Mouse (Mus musculus) spleen, postnatal 10 days (tissue): ENCODE results near the gene Dera.
A peak's percentile ranks its signal among the peaks of the same experiment; 100 is the strongest.

Experiments
- DNase-seq, 2 experiments: peaks; one replicate each; pipeline ENCODE4 v3.0.0; 2021 to 2022; ENCODE audit warnings: low spot score in 2 of 2

Dera gene

GRCm38 (mm10) chr6:137757891-137758290 is 3.5 kb downstream of the Dera start:
- DNase-seq: no peak

- DNase-seq: no peak
Measured at GRCm38 (mm10) chr6:137759681-137760080, 5.3 kb downstream of the Dera start.

DNA sequence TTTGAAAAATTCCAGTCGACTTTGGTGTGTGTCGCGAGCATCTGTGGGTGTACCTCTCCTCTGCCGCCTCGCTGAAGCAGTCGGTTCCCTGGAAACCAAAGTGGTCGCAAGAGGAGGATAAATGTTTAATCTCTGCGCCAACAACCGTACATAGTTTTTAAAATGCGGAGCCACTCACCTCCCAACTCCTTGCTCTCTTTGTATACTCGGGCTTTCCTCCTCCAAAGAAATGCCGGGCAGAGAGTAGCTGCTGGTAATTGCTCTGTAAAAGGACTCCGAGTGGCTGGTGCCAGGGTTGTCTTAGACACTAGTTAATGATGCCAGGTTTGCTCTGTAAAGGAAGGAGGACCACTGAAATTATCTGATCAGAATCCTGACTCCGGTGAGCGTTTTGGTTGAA is 6.6 kb downstream of the Dera start:
- DNase-seq: no peak

DNA sequence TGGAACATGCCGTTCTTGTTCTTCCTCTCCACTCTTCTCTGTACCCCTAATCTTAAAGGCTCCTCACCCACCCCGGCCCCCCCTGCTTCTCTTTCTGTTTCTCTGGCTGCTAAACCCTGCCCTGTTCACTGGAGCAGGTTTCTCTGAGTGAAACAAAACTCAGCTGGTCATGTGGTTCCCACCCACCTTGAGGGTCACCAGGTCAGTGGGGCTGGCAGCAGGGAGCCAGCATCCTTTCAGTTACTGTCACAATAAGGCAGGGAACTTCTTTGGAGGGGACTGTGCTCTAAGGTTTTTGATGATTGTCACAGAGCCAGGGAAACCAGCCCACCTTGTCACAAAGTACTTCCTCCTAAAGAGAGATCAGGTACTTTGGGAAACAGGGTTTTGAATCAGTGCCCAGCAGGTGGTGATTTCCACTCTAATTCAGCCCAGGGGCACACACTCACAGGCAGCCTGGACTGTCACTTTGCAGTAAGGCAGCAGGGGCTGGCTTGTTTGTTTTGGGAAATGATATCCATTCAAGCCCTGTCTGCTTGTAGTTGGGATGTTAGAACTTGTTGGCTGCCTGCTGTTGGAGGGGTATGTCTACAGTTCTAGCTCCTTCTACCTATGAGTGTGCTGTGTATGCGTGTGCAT is 10.3 kb downstream of the Dera start:
- peak in 1 of 2 experiments; percentile 4 for DNase-seq

DNA sequence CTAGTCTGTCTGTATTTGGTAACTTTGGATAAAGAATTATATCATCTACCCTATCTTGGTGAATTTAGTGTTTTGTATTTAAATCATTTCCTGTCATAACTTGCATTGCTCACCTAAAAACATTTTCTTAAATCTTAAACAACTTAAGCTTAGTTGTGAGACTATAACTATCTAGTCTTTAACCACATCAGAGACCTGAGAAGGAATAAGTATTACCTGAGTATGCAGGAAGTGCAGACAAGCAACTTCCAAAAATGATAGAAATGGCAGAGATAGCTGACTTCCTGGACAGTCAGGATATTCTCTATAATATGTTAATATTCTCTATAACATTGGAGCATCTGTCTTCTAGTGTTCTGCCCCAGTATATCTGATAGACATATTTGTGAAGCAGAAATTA is 11.8 kb downstream of the Dera start:
- DNase-seq: no peak

- no peak for DNase-seq
Measured at GRCm38 (mm10) chr6:137771621-137772250, 17.4 kb downstream of the Dera start.

DNA sequence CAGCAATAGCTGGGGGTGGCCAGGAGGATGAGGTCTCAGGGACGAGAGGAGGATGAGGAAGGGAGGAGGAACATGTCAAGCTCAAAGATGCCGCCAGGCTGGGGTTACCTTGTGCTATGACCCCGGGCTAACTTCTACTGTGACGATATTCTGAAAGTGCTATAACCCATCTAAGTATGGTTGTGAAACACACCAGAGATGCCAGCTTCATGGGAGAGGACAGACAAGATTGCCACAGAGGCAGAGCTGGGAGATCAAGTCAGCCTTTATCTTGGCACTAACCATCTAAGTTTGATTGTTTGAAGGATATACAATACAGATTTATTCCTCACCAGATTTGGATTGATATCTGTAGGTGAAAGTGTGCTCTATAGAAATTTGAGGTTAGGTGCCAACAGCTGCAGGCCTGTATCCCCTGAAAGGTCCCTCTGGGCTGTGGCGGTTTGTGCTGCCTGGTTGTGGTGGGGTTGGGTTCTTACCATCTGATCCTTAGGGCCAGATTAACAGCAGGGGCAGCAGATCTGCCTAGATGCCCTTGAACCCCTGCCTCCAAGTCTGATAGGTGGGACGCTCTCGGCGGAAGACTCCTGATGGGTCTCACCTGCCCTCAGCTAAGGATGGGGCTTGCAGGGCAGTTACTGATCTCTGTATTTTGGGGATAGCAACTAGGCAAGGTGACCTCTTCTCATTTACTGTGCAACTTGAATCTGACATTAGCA is 18.7 kb downstream of the Dera start:
- DNase-seq: no peak

DNA sequence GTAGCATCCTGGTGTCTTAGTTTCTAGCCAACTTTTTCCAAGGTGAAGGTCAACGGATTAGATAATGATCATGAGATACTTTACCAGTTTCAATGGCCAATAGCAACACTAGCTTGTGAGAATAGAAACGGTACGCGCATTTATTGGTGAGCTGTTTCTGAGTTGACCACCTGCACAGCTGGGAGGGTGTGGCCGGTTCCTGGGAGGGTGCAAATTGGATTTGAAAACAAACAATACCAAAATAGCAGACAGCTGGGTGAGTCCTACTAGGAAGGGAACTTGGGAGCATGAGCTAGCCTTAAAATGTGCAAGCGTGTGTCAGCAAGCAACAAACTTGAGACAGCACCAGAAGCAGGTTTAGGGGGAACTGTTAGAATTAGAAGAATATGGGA is 19.3 kb downstream of the Dera start:
- no peak for DNase-seq

DNA sequence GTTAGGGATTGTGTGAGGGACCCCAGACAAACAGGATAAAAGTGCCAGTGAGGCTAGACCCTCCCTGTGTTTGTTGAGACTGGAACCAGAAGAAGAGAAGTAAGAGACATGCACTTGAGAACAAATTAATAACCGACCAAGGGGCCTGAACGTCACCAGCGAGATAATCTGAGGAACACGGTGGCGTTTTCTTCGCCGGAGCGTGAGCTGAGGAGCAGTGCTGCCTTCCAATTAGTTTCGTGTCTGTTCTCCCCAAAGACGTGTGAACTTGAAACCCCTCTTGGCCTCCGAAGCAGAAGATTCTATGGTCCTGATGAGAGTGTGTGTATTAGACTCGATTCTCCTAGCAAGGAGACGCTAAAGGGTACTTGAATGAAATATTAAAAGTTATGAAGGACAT is 19.8 kb downstream of the Dera start:
- DNase-seq: no peak

DNA sequence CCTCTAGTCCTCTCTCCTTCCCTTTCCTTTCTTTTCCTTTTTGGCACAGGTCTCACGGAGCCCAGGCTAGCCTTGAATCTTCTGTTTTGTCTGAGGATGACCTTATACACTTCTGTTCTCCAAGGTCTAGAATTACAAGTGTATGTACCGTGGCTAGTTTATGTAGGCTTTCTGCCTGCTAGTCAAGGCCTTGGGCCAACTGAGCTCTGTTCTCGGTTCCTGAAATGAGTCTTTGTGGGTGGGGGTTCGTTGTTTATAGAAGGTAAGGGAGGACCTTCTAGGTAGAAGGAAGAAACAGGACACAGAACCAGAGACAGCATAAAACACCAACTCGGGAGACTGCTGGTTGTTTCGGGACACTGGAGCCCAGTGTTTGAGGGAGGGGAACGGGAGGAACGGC is 20.8 kb downstream of the Dera start:
- no peak for DNase-seq

DNA sequence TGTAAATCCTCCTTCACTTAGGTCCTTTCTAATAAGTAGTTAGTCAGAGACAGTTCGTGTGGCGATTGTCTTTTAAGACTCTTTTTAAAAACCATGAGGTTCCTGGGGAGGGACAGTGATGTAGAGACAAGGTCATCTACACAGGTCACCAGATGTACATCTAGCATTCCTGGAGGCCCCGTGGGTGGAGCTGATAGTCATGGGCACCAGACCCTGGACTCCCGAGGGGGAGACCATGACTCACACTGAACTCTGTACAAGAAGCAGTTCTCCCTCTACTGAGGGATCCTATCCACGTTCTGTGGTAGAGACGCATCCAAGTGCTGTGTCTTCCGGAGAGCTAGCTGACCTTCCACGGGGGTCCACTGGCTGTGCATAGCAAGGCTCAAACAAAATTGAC is 22.6 kb downstream of the Dera start:
- no peak for DNase-seq

DNA sequence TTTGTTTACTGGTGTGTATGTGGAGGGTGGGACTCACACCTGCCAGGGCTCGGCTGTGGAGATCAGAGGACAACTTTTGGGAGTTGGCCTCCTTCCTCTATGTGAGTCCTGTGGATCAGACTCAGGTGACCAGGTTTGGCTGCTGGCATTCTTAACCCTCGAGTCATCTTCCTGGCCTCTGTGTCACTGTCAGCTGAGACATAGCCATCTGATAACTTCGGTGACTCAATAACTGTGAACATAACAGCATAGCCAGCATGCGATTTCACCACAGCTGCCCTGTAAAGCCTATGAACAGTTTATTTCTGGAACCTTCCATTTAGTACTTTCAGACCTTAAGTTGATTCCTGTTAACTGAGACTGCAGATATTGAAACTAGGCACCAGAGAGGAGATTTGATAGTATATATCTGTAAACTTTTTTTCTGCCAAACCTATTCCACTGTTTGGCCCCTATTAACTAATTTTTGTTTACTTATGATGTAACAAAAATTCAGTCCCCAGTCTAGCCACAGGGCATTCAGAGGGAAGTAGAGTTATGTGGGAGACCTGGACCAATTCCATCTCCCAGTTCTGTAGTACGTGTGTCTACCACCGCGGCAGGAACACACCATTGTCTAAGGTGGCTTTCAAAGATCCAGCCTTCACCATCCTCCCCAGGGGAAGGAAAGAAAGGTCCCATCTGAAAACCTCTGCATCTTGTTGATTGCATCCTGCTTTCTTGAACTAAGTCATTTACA is 29.7 kb downstream of the Dera start:
- DNase-seq: no peak

GRCm38 (mm10) chr6:137788976-137789590 is 34.7 kb downstream of the Dera start:
- DNase-seq: no peak

DNA sequence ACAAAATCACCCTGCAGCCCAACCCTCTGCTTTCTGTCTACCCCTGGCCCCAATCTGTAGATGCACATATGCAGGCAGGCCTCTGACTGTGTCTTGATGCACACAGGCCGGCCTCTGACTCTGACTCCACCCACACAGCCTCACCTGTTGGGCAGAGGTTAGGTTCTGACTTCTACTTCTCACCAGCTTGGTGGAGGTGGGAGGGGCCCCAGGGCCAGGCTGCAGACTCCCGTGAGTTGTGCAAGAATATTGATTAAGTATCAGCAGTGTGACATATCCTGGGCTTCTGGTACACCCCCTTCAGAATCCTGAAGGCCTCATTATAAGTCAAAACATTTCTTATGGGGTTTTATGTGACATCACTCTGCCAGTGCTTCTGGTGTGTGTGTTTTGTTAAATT is 35.3 kb downstream of the Dera start:
- no peak for DNase-seq

DNA sequence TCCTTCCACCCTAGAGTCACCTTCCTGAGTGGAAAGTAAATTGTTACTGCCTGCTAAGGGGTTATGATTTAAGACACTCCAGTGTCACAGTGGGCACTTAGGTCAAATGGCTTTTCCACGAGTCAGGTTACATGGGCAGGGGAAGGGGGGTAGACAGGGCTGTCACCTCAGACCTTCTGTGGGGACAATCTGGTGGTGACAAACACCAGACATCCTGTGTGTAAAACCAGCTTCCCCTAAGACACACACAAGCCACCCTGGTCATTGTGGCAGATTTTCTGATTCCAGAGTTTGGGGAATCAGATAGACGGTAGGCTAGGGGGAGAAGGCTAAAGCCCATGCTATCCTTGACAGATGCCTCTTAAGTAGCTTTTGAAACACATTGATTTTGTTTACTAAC is 41.1 kb downstream of the Dera start:
- no peak for DNase-seq

DNA sequence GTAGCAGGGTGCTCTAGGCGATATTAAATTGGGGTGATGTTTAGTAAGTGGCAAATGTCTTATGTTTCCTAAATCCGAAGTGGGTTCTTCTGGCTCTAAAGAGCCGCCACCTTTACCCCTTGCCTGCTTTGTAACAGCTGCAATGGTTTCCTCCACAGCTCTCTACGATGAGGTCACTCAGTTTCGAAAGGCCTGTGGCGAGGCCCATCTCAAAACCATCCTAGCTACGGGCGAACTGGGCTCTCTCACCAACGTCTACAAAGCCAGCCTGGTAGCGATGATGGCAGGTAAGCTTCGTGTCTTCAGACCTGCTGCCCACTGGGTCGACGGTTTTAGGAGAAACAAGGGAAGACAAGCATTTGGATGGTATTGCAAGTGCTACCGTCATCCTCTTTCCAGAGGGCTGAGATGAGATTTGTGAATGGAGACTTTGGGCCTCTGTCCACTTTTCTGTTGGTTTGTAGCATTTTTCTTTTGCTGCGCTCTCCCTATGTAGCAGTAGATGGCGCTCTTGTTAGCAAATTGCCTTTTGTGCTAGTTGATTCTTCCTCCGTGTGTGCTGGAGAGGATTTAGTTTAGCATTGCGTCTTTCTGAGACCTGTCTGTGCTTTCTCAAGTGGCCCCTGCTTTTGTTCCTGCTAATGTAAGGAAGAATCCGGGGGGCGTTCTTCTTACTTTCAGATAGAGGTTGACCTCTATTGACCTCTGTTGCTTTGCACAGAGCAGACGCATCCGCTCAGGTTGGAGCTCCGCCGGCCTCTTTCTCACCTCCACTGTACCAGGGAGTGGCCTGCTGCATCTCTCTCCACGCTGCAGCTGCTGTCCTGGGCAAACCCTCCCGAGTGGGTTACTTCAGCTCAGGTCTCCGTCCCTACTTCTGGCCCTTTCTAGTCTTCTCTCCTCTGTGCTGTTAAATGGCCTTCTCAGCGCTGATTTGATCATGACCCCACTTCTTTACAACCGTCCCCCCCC is 42.5 kb downstream of the Dera start:
- no peak for DNase-seq

DNA sequence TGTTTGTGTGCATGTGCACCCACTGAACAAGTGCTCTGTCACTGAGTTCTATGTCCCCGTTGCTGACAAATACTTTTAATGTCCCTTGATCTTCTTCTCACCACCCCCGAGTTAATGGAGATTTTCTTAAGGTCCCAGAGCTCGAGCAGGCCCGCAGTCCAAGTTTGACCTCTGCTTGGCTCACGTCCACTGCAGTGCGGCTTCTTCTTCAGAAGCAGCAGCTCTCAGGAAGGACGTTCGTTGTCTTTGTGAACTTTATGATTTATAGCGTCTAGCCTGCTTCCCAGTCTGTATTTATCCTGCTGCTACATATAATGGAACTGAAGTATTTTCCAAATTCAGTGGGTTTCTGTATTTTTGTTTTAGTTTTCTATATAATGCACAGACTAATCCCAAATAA is 44.9 kb downstream of the Dera start:
- no peak for DNase-seq

DNA sequence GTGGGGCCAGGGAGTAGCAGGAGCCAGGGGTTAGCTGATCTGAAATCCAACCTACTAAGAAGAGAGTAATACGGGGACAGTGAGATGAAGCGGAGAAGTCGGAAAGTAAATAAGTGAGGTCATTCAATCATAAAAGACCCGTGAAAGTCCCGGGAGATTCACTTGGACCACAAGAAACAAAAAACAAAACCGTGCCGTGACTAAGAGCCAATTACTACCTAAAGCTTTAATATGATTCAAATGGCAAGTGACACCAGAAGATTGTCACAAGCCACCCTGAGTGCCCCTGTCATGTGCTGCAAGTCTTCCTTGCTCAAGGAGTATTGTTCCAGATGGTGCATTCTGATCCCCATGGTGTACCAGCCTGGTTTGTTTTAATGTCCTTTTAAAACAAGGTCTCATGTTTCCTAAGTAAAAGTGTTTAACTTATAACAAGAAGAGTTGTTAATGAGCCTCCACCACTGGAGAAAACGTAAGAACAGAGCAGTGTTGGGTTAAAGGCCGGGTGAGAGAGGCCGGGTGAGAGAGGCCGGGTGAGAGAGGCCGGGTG is 49.2 kb downstream of the Dera start:
- no peak for DNase-seq

GRCm38 (mm10) chr6:137804121-137804520 is 49.8 kb downstream of the Dera start:
- DNase-seq: no peak

GRCm38 (mm10) chr6:137804606-137805005 is 50.3 kb downstream of the Dera start:
- DNase-seq: no peak

- DNase-seq: no peak
Measured at GRCm38 (mm10) chr6:137806342-137806741, 52.0 kb downstream of the Dera start.
